Mouse (Mus musculus) activated CD4-positive, CD25-positive, alpha-beta regulatory T cell, adult 4 months (primary cell): ENCODE data around the gene Cfap69. TPM values are rescaled to one million over a fixed set of nuclear protein-coding genes. Genes with fewer than 3 reads are reported as not detected.

Experiments
- ATAC-seq: one replicate; pipeline ENCODE4 v1.8.0; 2017
- polyA plus RNA-seq, 2 experiments: library from polyadenylated mRNA; unstranded; fragments of 100-300 nt; shearing (Covaris generic); gene quantifications; one replicate each; pipeline ENCODE4 v1.2.1; 2017

The Cfap69 gene
- polyA plus RNA-seq, 2 experiments from 2014 or later, result not detected

DNA sequence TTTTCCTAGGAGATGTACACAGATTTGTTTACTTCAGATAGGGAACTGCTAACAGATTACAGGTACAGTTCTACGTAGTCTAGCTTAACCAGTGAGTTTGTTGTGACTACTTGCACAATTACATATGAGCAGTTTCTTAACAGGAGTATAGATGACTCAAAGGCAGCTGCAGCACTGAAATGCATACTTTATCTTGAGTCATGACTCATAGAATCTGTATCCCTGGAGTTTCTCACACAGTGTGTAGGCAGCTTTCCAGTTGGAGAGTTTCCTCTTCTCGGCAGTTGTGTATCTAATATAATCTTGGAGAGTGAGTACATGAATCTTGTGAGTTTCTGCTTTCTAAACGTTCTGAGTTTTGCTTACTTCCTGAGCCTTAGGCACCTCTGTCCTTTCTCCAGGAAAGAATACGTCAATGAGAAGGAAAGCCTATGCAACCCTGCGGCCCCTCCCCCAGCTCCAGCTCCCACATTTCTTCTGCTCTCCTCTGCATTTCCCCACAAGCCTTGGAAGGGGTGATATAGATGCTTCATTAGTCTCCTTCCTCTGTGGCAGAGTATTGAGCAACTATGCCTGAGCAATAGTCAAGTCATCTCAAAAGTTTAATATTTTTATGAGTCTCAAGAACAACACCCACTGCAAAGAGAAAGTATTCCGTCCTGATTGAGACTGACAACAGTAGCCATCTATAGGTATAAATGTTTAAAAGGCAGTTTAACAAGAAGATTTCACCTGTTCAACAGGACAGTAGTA lies 15.0 kb downstream of the Cfap69 start:
- ATAC-seq, result no peak

DNA sequence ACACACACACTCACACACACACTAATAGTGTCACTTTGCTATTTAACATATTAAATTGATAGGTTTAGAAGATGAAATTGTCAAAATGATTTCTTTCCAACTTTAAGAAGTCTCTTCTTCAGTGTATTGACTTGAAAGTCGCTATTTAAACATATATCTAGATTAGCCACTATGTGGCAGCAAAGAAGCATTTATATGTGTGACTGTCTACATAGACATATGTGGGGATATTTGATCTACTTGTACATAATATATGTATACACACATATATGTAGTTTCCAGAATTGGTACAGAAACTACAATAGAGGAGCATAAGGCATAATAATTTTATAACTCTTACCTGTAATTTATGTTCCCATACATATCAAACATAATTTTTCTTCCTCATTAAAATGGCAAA lies 17.9 kb downstream of the Cfap69 start:
- no peak for ATAC-seq

DNA sequence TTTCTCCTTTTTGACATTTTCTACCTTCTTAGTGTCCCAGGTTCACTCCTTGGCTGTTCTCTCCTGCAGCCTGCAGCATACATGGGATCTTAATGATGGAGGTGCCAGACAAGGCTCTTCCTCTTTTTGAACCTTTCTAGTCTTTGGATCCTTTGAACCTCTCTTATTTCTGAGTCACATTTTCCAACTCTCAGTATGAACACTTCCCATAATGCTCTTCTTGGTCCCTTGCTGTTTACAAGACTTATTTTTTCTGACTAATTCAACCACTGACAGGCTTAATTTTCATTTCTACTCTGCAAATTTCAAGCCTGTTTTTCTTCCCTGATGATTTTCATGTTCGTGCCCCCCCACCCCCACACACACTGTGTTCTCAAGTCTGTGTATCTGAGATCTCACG lies 25.5 kb downstream of the Cfap69 start:
- ATAC-seq, result no peak

DNA sequence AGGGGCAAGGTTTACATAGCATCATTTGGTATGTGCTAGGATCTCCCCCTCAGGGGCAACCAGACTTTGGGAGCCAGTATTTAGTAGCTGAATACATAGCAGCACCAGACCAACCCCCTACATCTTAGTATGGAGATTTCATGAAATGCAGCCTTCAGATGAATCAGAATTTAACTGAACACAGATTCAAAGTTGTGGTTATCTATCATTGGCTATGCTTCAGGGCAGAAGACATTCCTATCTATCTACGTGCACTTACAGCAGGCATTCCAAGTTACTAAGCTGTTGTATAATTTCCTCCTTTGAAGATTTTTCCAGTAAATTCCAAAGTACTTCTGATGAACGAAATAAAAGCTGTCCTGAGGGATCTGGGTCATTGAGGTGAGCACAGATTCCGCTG lies 38.5 kb downstream of the Cfap69 start:
- ATAC-seq, result no peak

DNA sequence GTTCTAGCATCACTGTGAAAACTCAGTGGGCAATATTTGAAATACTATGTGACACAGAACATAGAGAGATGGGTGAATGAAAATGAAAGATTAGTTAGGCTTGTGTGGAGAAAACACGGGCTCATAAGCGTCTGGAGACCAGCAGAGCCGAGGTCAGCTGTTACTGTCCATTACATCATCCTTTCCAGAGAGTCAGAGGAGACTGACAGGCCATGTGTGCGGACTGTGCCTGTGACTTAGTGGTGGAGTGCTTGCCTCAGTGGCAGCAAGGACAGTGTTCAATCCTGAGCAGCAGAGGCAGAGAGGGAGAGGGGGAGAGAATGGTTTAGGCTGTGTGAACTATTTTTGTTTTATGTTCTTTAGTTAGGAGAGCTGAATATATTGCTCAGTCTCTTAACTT lies 45.7 kb downstream of the Cfap69 start:
- no peak for ATAC-seq

DNA sequence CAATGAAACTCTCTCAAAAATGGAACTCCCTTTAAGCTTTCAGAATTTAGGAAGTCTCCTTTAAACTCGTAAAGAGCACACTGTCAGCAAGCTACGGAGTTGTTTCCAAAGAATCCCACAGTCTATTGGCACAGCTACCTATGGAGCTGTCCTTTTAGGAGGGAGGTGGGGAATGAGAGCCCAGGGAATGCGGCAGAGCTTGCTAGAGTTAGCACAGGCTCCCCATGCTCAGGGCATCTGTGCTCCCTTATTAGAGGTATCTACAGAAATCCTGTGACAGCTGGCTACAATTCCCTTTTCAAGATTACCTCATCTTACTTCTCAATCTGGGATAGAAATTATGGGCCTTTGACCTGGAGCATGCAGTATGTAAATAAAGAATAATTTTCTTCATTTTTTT lies 53.5 kb downstream of the Cfap69 start:
- no peak for ATAC-seq

DNA sequence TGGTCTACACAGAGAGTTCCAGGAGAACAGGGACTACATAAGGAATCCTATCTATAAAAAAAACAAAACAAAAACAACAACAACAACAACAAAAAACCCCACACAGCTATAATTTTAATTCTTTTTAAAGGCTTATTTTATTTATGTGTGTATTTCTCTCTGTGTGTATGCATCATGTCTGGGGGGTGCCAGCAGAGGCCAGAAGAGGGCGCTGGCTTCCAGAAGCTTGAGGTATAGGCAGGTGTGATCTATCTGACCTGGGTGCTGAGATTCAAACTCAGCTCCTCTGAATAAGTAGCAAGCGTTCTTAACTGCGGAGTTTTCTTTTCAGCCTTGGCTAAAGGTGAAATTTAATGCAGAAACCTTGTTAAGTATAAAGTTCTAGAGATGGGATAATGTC lies 76.4 kb downstream of the Cfap69 start:
- ATAC-seq, result no peak

DNA sequence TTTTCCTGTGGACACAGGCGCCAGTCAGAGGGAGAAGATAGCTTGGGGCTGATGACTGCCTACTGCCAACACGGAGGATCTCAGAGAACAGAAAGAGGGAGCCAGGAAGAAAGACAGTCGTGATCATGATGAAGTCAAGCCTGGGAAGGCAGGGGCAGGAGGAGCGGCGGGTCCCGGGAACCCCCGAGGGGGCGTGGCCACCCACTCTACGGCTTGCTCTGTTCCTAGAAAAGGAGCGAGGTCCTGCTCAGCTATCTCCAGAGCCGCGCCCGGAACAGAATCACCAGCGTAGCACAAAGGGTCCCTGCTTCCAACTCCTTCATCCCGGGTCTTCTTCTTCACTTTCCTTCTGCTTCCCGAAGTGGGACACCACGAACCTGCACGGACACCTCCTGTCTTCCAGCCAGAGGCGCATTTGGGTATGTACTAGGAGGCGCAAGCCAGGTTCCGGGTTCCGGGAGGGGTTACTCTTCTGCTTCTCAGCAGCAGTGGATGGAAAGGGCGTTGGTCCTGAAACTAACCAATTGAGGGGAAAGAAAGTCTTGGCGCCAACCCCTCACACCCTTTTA lies 90.2 kb downstream of the Cfap69 start, which contains the start of gene Gm8773:
TSS of gene Gm8773 (plus strand) at position 51 of the 569 bp plus-strand sequence.
- ATAC-seq, result no peak

DNA sequence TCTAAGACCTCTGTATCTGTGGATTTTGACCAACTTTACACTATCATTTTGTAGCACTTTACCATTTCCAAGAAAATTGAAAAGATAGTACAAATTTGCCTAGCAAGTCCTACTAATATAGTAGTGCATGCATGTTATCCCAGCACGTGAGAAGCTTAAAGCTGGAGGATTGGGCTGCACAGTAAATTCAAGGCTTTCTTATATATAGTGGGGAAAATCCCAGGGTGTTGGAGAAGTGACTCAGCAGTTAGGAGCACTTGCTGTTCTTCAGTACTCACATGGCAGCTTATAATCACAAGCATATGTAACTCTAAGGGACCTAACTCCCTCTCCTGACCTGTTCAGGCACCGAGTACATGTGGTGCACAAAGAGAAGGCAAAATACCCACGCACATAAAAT lies 101.6 kb downstream of the Cfap69 start:
- no peak for ATAC-seq

DNA sequence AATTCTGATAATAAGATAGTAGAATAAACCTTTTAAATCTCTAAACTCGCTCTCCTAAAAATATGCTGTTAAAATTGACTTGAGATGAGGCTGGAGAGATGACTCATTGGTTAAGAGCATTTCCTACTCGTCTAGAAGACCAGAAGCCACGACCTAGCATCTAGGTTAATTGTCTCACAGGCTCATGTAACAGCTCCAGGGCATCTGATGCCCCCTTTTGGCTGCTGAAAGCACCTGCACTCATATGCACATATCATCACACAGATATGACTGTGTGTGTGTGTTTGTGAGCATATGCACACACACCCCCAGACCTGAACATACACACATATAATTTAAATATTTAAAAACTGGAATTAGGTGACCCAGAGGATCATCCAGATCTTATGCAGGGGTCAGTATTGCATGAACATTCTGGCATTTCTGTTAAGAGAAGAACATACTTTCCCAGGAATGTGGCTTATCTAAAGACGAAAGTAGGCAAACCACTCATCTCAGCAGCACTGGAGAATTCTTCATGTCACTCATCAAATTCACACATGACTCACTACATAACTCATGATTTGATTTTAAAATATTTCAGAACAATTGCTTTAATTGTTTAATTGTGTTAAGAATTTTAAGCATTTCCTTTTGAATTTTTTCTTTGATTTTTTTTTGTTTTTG lies 102.9 kb downstream of the Cfap69 start:
- no peak for ATAC-seq

DNA sequence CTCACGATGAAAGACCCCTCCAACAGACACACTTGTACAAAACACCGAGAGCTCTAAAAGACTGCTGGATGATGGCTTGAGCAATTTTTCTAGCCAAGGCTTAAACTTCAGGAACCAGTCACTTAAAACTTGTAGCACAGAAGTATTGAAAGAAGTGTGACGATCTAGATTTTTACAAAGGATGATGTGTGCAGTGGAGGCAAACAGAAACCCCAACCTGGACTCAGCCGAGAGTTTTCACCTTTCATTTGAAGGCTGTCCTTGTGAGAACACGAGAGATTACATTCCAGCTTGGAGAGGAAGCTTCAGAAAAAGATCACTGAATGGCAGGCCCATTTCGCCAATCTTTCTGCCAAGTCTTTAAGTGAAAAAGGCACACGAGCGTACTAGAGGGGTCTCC lies 104.2 kb downstream of the Cfap69 start:
- no peak for ATAC-seq

DNA sequence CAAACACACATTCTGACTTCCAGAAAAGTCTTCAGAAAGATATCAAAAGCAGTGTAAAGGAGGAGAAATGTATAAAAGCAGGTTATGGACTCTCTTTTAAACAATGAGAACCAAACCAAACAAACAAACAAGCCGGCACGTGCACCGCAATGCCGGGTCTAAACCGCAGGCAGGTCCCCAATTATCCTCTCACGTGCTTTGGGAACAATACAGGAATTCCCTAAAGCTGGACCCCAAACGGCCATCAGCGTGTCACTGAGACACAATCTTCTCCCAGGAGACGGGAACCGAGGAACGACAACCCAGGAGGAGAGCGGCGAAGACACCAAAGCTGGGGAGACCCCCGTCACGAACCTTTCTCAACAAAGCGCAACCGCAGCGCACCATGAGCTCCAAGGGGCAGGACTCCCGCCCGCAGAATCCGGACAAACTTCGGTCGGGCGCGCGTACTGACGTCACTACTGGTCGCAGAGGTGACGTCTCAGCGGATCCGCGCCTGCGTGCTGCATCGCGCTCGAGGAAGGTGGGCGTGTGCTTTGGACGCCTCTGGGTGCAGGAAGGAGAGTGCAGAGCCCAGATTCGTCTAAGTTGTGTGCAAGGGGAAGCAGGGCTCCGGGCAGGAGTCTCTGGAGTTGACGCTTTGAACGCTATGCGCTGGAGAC lies 104.8 kb downstream of the Cfap69 start, which contains the start of gene Gtpbp10:
TSS of gene Gtpbp10 (minus strand) at position 460 of the 662 bp plus-strand sequence.
- peak; percentile 96 for ATAC-seq

DNA sequence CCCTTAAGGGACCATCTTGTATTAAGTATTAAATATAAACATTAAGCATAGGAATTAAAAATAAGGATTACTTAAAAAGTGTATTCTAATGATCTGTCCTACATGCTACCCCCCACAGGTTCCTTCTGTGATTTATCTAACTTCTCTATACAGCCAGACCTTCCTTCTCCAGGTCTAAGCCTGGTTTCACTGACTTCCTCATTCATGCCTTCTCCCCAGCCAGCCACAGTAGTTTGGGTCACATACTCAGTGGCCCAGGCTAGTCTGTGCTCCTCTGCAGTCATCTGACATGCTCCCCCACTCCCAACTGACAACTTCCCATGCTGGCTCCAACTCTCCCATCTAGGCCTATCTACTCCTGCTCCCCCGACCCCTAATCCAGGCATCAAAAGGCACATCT lies 112.9 kb downstream of the Cfap69 start:
- no peak for ATAC-seq

DNA sequence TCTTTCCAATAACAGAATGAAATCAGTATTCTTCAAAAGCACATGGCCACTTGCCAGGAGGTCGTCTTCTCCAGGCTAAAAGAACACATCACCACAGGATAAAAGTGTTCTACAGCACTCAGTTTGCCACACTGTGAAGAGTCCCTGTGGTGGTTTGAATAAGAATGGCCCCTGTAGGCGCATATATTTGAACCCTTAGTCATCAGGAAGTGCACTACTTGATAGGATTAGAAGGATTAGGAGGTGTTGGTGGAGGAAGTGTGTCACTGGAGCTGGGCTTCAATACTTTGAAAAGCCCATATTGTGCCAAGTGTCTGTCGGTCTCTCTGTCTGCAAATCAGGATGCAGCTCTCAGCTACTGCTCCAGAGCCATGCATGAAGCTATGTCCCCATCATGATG lies 123.7 kb downstream of the Cfap69 start:
- ATAC-seq, result no peak

DNA sequence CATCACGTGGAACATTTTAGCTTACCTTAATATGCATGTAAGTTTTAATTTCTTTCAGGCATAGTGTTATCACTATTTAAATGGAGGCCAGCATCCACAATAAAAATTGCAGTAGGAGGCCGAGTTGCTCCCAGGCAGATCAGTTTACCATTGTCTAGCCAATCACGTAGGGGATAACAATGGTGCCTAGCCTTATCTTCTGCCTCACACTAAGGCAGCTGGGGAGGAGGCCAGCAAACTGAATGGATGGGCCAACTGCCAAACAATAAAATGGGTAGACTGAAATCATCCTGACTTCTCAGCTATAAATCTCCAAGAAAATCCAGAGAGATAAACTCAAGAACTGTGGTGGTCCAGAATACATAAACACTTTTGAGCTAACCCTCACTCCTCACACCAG lies 124.3 kb downstream of the Cfap69 start:
- ATAC-seq, result no peak

DNA sequence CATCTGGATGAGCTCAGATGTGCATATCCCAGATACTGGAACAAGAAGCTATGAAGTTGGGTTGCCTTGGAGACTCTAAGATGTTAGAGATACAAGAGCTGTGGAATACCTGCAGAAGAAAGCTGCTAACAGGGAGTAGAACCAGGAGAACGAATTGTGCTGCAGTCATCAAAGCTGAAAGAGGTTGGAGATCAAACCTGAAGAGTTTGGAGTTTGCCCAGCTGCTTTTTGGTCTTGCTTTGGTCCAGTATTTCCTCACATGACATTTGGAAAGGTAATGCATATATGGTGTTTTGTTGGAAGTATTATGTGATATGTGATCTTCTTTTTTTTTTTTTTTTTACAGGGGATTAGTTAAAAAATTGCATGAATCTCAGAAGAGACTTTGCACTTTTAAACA lies 127.9 kb downstream of the Cfap69 start:
- no peak for ATAC-seq

DNA sequence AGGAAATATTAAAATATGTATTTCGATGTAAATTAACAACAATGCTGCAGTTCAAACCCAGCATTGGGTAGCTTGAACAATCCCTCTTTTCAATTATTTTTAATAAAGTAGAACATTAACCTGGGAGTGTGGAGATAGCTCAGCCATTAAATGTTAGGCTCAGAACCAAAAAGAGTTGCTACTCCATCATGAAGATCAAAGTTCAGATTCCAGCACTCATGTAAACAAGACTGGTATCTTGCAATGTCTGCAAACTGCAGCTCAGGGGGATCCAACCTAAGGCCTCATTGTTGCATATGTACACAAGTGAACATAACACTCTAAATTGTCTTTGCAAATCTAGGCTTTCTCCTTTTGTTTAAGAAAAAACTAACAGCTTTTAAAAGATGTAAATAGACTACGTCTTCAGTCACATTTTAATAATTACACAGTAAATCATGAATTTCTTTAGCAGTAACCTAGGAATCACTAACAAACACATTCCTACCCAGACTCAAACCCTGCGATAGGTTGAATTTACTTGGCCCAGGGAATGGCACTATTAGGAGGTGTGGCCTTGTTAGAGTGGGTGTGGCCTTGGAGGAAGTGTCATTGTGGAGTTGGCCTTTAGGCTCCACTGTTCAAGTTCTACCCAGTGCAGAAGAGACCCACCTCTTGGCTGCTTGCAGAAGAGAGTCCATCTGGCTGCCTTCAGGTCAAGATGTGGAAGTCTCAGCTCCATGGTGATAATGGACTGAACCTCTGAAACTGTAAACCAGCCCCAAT lies 130.2 kb downstream of the Cfap69 start:
- ATAC-seq, result no peak

Other genes with a start within 250 kb of the Cfap69 start
- under 1 TPM in 1 of 2 experiments, not detected in 1; 0.60 TPM for gene Cdk14, start 243.9 kb downstream of the Cfap69 start, polyA plus RNA-seq
- gene 1700015F17Rik, start 185.1 kb downstream of the Cfap69 start, polyA plus RNA-seq, result under 1 TPM in 1 of 2 experiments, not detected in 1; 0.77 TPM
- gene Cldn12, start 149.3 kb downstream of the Cfap69 start, polyA plus RNA-seq, result 1 to 10 TPM; 2.7 to 4.5 TPM
- 10 to 100 TPM; 14.6 to 17.4 TPM for gene Gtpbp10, start 104.7 kb downstream of the Cfap69 start, polyA plus RNA-seq
- gene Gm8773, start 90.4 kb downstream of the Cfap69 start, polyA plus RNA-seq, result not detected
- under 1 TPM in 1 of 2 experiments, not detected in 1; 0.03 TPM for gene Steap2, start 30.3 kb upstream of the Cfap69 start, polyA plus RNA-seq
- gene Steap1, start 85.1 kb upstream of the Cfap69 start, polyA plus RNA-seq, result not detected